ENCODE assay signal across 9 mouse cellular contexts in genomic region chr1:39976847-39977744, GRCm38 (mm10).
A peak's percentile ranks its signal among the peaks of the same experiment; 100 is the strongest.
DNase-seq lines count a peak whose midpoint lies in the region; ATAC-seq and TF ChIP-seq lines count a peak whose summit lies in the region.
"Had no signal": no experiment of that assay in that cellular context is flagged by ENCODE, and none has a peak within 500 bp of the region (broad histone marks: within the 10 kb centered on the region; RNA-seq: fewer than 3 reads in every experiment).

No protein-coding gene starts in this region.

- no peak overlapping the region for H3K9ac ChIP-seq in liver, postnatal 0 days (replicated peaks)
- H3K9ac ChIP-seq in liver, embryonic 12.5 days = no peak overlapping the region
- H3K9ac ChIP-seq: heart, embryonic 13.5 days had no signal

- no peak for ATAC-seq in liver, postnatal 0 days
- no peak for ATAC-seq in liver, embryonic 12.5 days
- ATAC-seq in granulocyte monocyte progenitor cell, adult 5-6 weeks (replicated peaks; ENCODE audit: poor library complexity, severe bottlenecking) = peak; percentile 27

- no peak for TF ChIP-seq EP300 in liver, postnatal 0 days (IDR thresholded peaks at IDR 0.05; ENCODE audit: low read depth)

- no peak overlapping the region for H3K4me3 ChIP-seq in liver, postnatal 0 days (ENCODE audit: low read depth, low read length)
- H3K4me3 ChIP-seq in liver, embryonic 12.5 days = no peak overlapping the region
- H3K4me3 ChIP-seq: heart, embryonic 13.5 days had no signal

- H3K36me3 ChIP-seq in liver, postnatal 0 days (replicated peaks; ENCODE audit: insufficient read depth, low read length) = peaks cover 41% of the 10 kb centered on the region
- peaks cover 47% of the 10 kb centered on the region for H3K36me3 ChIP-seq in liver, embryonic 12.5 days

- no peaks in the 10 kb centered on the region for H3K9me3 ChIP-seq in liver, postnatal 0 days (ENCODE audit: low read length)
- H3K9me3 ChIP-seq in liver, embryonic 12.5 days (replicated peaks) = no peaks in the 10 kb centered on the region
- H3K9me3 ChIP-seq: heart, embryonic 13.5 days had no signal

- no peak overlapping the region for H3K4me2 ChIP-seq in liver, postnatal 0 days (ENCODE audit: low read depth, low read length)
- no peak overlapping the region for H3K4me2 ChIP-seq in liver, embryonic 12.5 days
- H3K4me2 ChIP-seq: heart, embryonic 13.5 days had no signal

- peak; percentile 44 for TF ChIP-seq CTCF in liver, postnatal 0 days (IDR thresholded peaks at IDR 0.05; ENCODE audit: low read depth)

- no peak for DNase-seq in liver, postnatal 0 days
- peak; percentile 65 for DNase-seq in NIH3T3 (ENCODE audit: low read depth)
- peak; percentile 66 for DNase-seq in naive thymus-derived CD4-positive, alpha-beta T cell, adult 2 months (ENCODE audit: low read depth)
- no peak for DNase-seq in cerebellum, postnatal 36 days
- no peak for DNase-seq in kidney, adult 8-10 months
- DNase-seq: left cerebral cortex, postnatal 4 days had no signal

- H3K4me1 ChIP-seq in liver, postnatal 0 days (ENCODE audit: insufficient read depth) = no peaks in the 10 kb centered on the region; the same call in 1 of the 2 replicates
- H3K4me1 ChIP-seq in liver, embryonic 12.5 days = peaks cover 4% of the 10 kb centered on the region

- H3K27ac ChIP-seq in liver, postnatal 0 days (ENCODE audit: low read depth) = no peak overlapping the region
- no peak overlapping the region for H3K27ac ChIP-seq in liver, embryonic 12.5 days
- H3K27ac ChIP-seq: heart, embryonic 13.5 days had no signal

- WGBS in liver, postnatal 0 days (ENCODE audit: insufficient replicate concordance) = 78% methylated on average over 11 of the region's 11 CpGs
- WGBS in liver, embryonic 12.5 days (ENCODE audit: insufficient replicate concordance) = 75% methylated on average over 11 of the region's 11 CpGs

- no peaks in the 10 kb centered on the region for H3K27me3 ChIP-seq in liver, postnatal 0 days (ENCODE audit: insufficient read depth, low read length)
- no peaks in the 10 kb centered on the region for H3K27me3 ChIP-seq in liver, embryonic 12.5 days (replicated peaks)
- H3K27me3 ChIP-seq: heart, embryonic 13.5 days had no signal

Comparison
In these comparisons a context has a peak if more than half of its experiments do, and no peak if none do; other contexts are left out.
1. DNase-seq: peak in NIH3T3 (single experiment) and naive thymus-derived CD4-positive, alpha-beta T cell, adult 2 months (single experiment); none in liver, postnatal 0 days (single experiment), cerebellum, postnatal 36 days (0 of 2) and kidney, adult 8-10 months (0 of 2).